Mouse (Mus musculus) limb, embryonic 11.5 days (tissue): ENCODE results near the gene Acp4. TPM values are rescaled to one million over a fixed set of nuclear protein-coding genes. Genes with fewer than 3 reads are reported as not detected.
A peak's percentile ranks its signal among the peaks of the same experiment; 100 is the strongest.
"Not testable (repeated sequence)": the region's sequence is repeated elsewhere in the genome, so short reads cannot be mapped to it uniquely, and the experiment has no call there.

Experiments used
- ATAC-seq: fragments of 200-750 bp; cut with Nextera tagmentation; 2 replicates; pipeline ENCODE4 v1.8.0; 2017; ENCODE audit warnings: low read depth; ENCODE audit not compliant: insufficient number of reproducible peaks, low FRiP score, low TSS enrichment
- DNase-seq: peaks from one replicate; pipeline ENCODE4 v3.0.0-alpha.2; 2015; ENCODE audit warnings: low spot score
- H3K27ac ChIP-seq: fragments of 300-500 bp; sonication (generic); replicated peaks from 2 replicates; pipeline ENCODE4 v1.5.1; 2014; ENCODE audit warnings: low read depth, mild to moderate bottlenecking, low read length
- H3K27me3 ChIP-seq: fragments of 300-500 bp; sonication (generic); 2 replicates; pipeline ENCODE4 v1.6.1; 2014; ENCODE audit warnings: mild to moderate bottlenecking, low read length, mixed read lengths; ENCODE audit not compliant: control insufficient read depth, insufficient read depth
- H3K36me3 ChIP-seq: fragments of 300-500 bp; sonication (generic); 2 replicates; pipeline ENCODE4 v1.6.1; 2014; ENCODE audit warnings: mild to moderate bottlenecking, low read length, moderate library complexity, mixed read lengths; ENCODE audit not compliant: control insufficient read depth, insufficient read depth
- H3K4me1 ChIP-seq: fragments of 300-500 bp; sonication (generic); 2 replicates; pipeline ENCODE4 v1.6.1; 2014; ENCODE audit warnings: low read length, mixed read lengths; ENCODE audit not compliant: control insufficient read depth, insufficient read depth
- H3K4me2 ChIP-seq: fragments of 300-500 bp; sonication (generic); 2 replicates; pipeline ENCODE4 v1.6.1; 2014; ENCODE audit warnings: low read depth, mild to moderate bottlenecking, moderate library complexity; ENCODE audit not compliant: severe bottlenecking
- H3K4me3 ChIP-seq: fragments of 300-500 bp; sonication (generic); 2 replicates; pipeline ENCODE4 v1.5.1; 2014; ENCODE audit warnings: low read depth, low read length
- H3K9ac ChIP-seq: fragments of 300-500 bp; sonication (generic); 2 replicates; pipeline ENCODE4 v1.6.1; 2014; ENCODE audit warnings: mild to moderate bottlenecking, low read length
- H3K9me3 ChIP-seq: fragments of 300-500 bp; sonication (generic); 2 replicates; pipeline ENCODE4 v1.6.1; 2016; ENCODE audit warnings: low read length; ENCODE audit not compliant: control insufficient read depth
- WGBS: fragments of 180-500 bp; shearing (Covaris S2); extraction: QIAGEN DNeasy Blood & Tissue Kit; methylation state at CpG from one replicate; pipeline ENCODE4 v1.1.7; 2014; 5-methylcytosine and 5-hydroxymethylcytosine counted together
- polyA plus RNA-seq: library from polyadenylated mRNA; unstranded; fragments of >200 nt; fragmentation: Nextera tagmentation; extraction: Ambion mirVana; gene quantifications from 2 replicates; pipeline ENCODE4 v1.2.1, GENCODE M21; 2014

The Acp4 gene
- 0.26 and 0.31 TPM in 2 replicates for polyA plus RNA-seq

GRCm38 (mm10) chr7:44257278-44257677, at the start of gene Acp4:
Acp4 (minus strand) TSS chr7:44257378.
- 71% methylated on average over 4 of the region's 4 CpGs for WGBS
- Histone ChIP-seq H3K9ac (no peak within 1 kb of the TSS), H3K9me3 (no peaks in the 10 kb centered on the region)

GRCm38 (mm10) chr7:44306516-44307240, 49.5 kb upstream of the Acp4 start, which contains the start of gene Clec11a:
Clec11a (minus strand) TSS chr7:44306902.
- no peak within 1 kb of the TSS for H3K27ac ChIP-seq
- H3K27me3 ChIP-seq, result peaks cover 13% of the 10 kb centered on the region
- peak within 1 kb of the TSS; percentile 22; the same call in 1 of the 2 replicates for H3K9ac ChIP-seq
- H3K4me2 ChIP-seq, result peak within 1 kb of the TSS; percentile 34; the same call in 1 of the 2 replicates
- ATAC-seq (no peak), DNase-seq (no peak)
- H3K36me3 ChIP-seq, result peaks cover 3% of the 10 kb centered on the region; the same call in 1 of the 2 replicates
- no peaks in the 10 kb centered on the region for H3K9me3 ChIP-seq
- no peak within 1 kb of the TSS for H3K4me3 ChIP-seq
- H3K4me1 ChIP-seq, result peaks cover 13% of the 10 kb centered on the region
- WGBS, result 57% methylated on average over 6 of the region's 6 CpGs

More at GRCm38 (mm10) chr7:44257278-44257677, at the start of gene Acp4:
- ATAC-seq (no peak), DNase-seq (no peak)
- Histone ChIP-seq H3K27ac (no peak within 1 kb of the TSS), H3K4me3 (no peak within 1 kb of the TSS), H3K36me3 (peaks cover 4% of the 10 kb centered on the region), H3K4me1 (no peaks in the 10 kb centered on the region), H3K27me3 (no peaks in the 10 kb centered on the region), H3K4me2 (no peak within 1 kb of the TSS)

- no peak overlapping the region for H3K4me3 ChIP-seq
- WGBS, result 8% methylated on average over 16 of the region's 16 CpGs
- H3K36me3 ChIP-seq, result peaks cover 3% of the 10 kb centered on the region; the same call in 1 of the 2 replicates
- peaks cover 13% of the 10 kb centered on the region for H3K27me3 ChIP-seq
- peaks cover 5% of the 10 kb centered on the region for H3K4me1 ChIP-seq
- ATAC-seq, result no peak; the same call in 1 of the 2 replicates
- no peak for DNase-seq
- no peaks in the 10 kb centered on the region for H3K9me3 ChIP-seq
- peak overlapping the region; percentile 34 for H3K4me2 ChIP-seq
- no peak overlapping the region for H3K9ac ChIP-seq
- no peak overlapping the region for H3K27ac ChIP-seq
These were observed 48.5 kb upstream of the Acp4 start for GRCm38 (mm10) chr7:44305686-44306085.

- peaks cover 13% of the 10 kb centered on the region for H3K27me3 ChIP-seq
- peak; percentile 97 for DNase-seq
- H3K4me1 ChIP-seq, result peaks cover 5% of the 10 kb centered on the region
- WGBS, result 0% methylated on average over 49 of the region's 49 CpGs
- H3K4me2 ChIP-seq, result peak overlapping the region; percentile 57
- peak overlapping the region; percentile 84 for H3K27ac ChIP-seq
- peaks cover 3% of the 10 kb centered on the region; the same call in 1 of the 2 replicates for H3K36me3 ChIP-seq
- peak; percentile 96 for ATAC-seq
- H3K4me3 ChIP-seq, result peak overlapping the region; percentile 62
- H3K9me3 ChIP-seq, result no peaks in the 10 kb centered on the region
- peak overlapping the region; percentile 84 for H3K9ac ChIP-seq
These were observed 47.8 kb upstream of the Acp4 start for GRCm38 (mm10) chr7:44304775-44305641.

GRCm38 (mm10) chr7:44304463-44304774, 47.2 kb upstream of the Acp4 start:
- Histone ChIP-seq H3K9ac (peak overlapping the region; percentile 84), H3K4me2 (peak overlapping the region; percentile 57), H3K4me3 (peak overlapping the region; percentile 62), H3K36me3 (peaks cover 3% of the 10 kb centered on the region; the same call in 1 of the 2 replicates), H3K27me3 (peaks cover 12% of the 10 kb centered on the region), H3K4me1 (peaks cover 5% of the 10 kb centered on the region), H3K9me3 (no peaks in the 10 kb centered on the region), H3K27ac (peak overlapping the region; percentile 84)
- ATAC-seq, result peak; percentile 32
- DNase-seq, result no peak
- WGBS, result 2% methylated on average over 25 of the region's 25 CpGs

GRCm38 (mm10) chr7:44303346-44304340, 46.5 kb upstream of the Acp4 start:
- no peak for DNase-seq
- Histone ChIP-seq H3K27me3 (peaks cover 7% of the 10 kb centered on the region; the same call in 1 of the 2 replicates), H3K36me3 (peaks cover 3% of the 10 kb centered on the region; the same call in 1 of the 2 replicates), H3K27ac (no peak overlapping the region), H3K4me1 (peaks cover 5% of the 10 kb centered on the region), H3K9ac (peak overlapping the region; percentile 84), H3K4me3 (peak overlapping the region; percentile 62), H3K9me3 (no peaks in the 10 kb centered on the region), H3K4me2 (peak overlapping the region; percentile 57)
- no peak for ATAC-seq
- WGBS, result 88% methylated on average over 14 of the region's 14 CpGs

GRCm38 (mm10) chr7:44297501-44297900, 40.3 kb upstream of the Acp4 start:
- WGBS, result 87% methylated on average over 2 of the region's 2 CpGs

More at GRCm38 (mm10) chr7:44297501-44297900, 40.3 kb upstream of the Acp4 start:
- not testable (repeated sequence) for H3K9ac ChIP-seq, H3K4me3 ChIP-seq, H3K4me2 ChIP-seq, DNase-seq, H3K9me3 ChIP-seq, H3K27ac ChIP-seq, H3K27me3 ChIP-seq, ATAC-seq, H3K4me1 ChIP-seq, H3K36me3 ChIP-seq
